Mouse (Mus musculus): ENCODE measurements at regions not wholly inside any gene's neighbourhood (a gene's known extent, or its start where the extent isn't known, plus 50 kb on each side); places are given as distances from the start of the nearest gene placed in this dataset.

- in situ Hi-C loops (cut with MboI, MseI), result no loop called here
Observed at GRCm38 (mm10) chr12:13164791-13165190, 84.2 kb downstream of the Ddx1 start.

GRCm38 (mm10) chr12:13161051-13161450 is 88.0 kb downstream of the Ddx1 start:
- in situ Hi-C loops (cut with MboI, MseI), result no loop called here

GRCm38 (mm10) chr12:13159346-13160055 is 89.5 kb downstream of the Ddx1 start:
- in situ Hi-C loops (cut with MboI, MseI), result no loop called here

GRCm38 (mm10) chr12:13157666-13158381 is 91.2 kb downstream of the Ddx1 start:
- in situ Hi-C loops (cut with MboI, MseI), result no loop called here

GRCm38 (mm10) chr12:13157089-13157488 is 91.9 kb downstream of the Ddx1 start:
- in situ Hi-C loops (cut with MboI, MseI), result no loop called here

GRCm38 (mm10) chr12:13150751-13151150 is 98.3 kb downstream of the Ddx1 start:
- in situ Hi-C loops (cut with MboI, MseI), result no loop called here

- in situ Hi-C loops (cut with MboI, MseI), result no loop called here
Observed at GRCm38 (mm10) chr12:13147251-13147650, 101.8 kb downstream of the Ddx1 start.

- in situ Hi-C loops (cut with MboI, MseI), result no loop called here
Observed at GRCm38 (mm10) chr12:13145186-13146115, 103.6 kb downstream of the Ddx1 start.

- in situ Hi-C loops (cut with MboI, MseI), result no loop called here
Observed at GRCm38 (mm10) chr12:13144739-13145138, 104.3 kb downstream of the Ddx1 start.

GRCm38 (mm10) chr12:13140636-13141035 is 108.4 kb downstream of the Ddx1 start:
- in situ Hi-C loops (cut with MboI, MseI), result no loop called here

GRCm38 (mm10) chr12:13139189-13139588 is 109.8 kb downstream of the Ddx1 start:
- in situ Hi-C loops (cut with MboI, MseI), result no loop called here

GRCm38 (mm10) chr12:13134168-13134567 is 114.8 kb downstream of the Ddx1 start:
- in situ Hi-C loops (cut with MboI, MseI), result no loop called here

GRCm38 (mm10) chr12:13129677-13130082 is 119.3 kb downstream of the Ddx1 start:
- in situ Hi-C loops (cut with MboI, MseI), result no loop called here

GRCm38 (mm10) chr12:13127407-13127806 is 121.6 kb downstream of the Ddx1 start:
- in situ Hi-C loops (cut with MboI, MseI), result no loop called here

- in situ Hi-C loops (cut with MboI, MseI), result no loop called here
Observed at GRCm38 (mm10) chr12:13125054-13125453, 124.0 kb downstream of the Ddx1 start.

GRCm38 (mm10) chr12:13122282-13122681 is 126.7 kb downstream of the Ddx1 start:
- in situ Hi-C loops (cut with MboI, MseI), result no loop called here

- in situ Hi-C loops (cut with MboI, MseI), result no loop called here
Observed at GRCm38 (mm10) chr12:13120581-13120980, 128.4 kb downstream of the Ddx1 start.

- in situ Hi-C loops (cut with MboI, MseI), result no loop called here
Observed at GRCm38 (mm10) chr12:13119653-13120052, 129.4 kb downstream of the Ddx1 start.

GRCm38 (mm10) chr12:13118026-13118425 is 131.0 kb downstream of the Ddx1 start:
- in situ Hi-C loops (cut with MboI, MseI), result no loop called here

- in situ Hi-C loops (cut with MboI, MseI), result no loop called here
Observed at GRCm38 (mm10) chr12:13114341-13114740, 134.7 kb downstream of the Ddx1 start.

GRCm38 (mm10) chr12:13106931-13107330 is 142.1 kb downstream of the Ddx1 start:
- in situ Hi-C loops (cut with MboI, MseI), result no loop called here

Measured in regulatory T cell (primary cell).